Mouse (Mus musculus) megakaryocyte, embryonic 14.5 days (primary cell): ENCODE measurements around the gene Lcp2.

ENCODE experiments used
- FLI1 ChIP-seq: IDR thresholded peaks from 2 replicates; pipeline ENCODE4 v1.6.1; 2012; ENCODE audit warnings: low read length, inconsistent platforms, mixed read lengths
- GATA1 ChIP-seq: IDR thresholded peaks from 3 replicates; pipeline ENCODE4 v1.6.1; 2012; ENCODE audit warnings: mixed read lengths, low read length, inconsistent platforms, borderline replicate concordance

DNA sequence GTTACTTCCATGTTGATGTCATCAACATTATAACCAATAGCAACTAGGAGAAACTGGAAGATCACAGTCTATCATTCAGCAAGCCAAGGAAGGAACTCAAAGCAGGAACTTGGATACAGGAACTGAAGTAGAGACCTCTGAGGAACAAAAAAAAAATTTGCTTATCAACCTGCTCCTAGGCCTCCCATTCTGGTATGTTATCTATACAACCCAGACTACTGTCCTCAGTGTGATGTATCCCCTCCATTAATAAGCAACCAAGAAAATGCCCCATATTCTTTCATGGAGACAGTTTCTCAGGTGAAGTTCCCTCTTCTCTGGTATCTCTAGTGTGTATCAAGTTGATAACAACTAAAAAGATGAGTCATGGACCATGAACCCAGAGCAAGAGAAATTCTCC lies 11.6 kb downstream of the Lcp2 start:
- TF ChIP-seq GATA1 = no peak
- no peak for TF ChIP-seq FLI1
